Mouse (Mus musculus): ENCODE data around the gene Lrrtm3.

- TF ChIP-seq CTCF (IDR thresholded peaks at IDR 0.05) (no peak), EP300 (IDR thresholded peaks at IDR 0.05) (no peak)
Observed at GRCm38 (mm10) chr10:64130397-64131150, 40.5 kb upstream of the Lrrtm3 start.
